Mouse (Mus musculus): ENCODE results near the gene Myog.
A peak's percentile ranks its signal among the peaks of the same experiment; 100 is the strongest.
"Not testable (repeated sequence)": the region's sequence is repeated elsewhere in the genome, so short reads cannot be mapped to it uniquely, and the experiment has no call there.

Gene Myog

DNA sequence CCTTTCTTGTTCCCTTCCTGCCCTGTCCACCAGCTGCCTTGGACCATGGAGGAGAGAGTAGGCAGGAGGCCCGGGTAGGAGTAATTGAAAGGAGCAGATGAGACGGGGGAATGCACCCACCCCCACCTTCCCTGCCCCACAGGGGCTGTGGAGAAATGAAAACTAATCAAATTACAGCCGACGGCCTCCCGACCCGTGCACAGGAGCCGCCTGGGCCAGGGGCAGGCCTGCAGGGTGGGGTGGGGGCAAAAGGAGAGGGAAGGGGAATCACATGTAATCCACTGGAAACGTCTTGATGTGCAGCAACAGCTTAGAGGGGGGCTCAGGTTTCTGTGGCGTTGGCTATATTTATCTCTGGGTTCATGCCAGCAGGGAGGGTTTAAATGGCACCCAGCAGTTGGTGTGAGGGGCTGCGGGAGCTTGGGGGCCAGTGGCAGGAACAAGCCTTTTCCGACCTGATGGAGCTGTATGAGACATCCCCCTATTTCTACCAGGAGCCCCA lies at the start of gene Myog:
Gene Myog (plus strand): TSS at position 392 of the 502 bp plus-strand sequence.
- no peak for DNase-seq

DNA sequence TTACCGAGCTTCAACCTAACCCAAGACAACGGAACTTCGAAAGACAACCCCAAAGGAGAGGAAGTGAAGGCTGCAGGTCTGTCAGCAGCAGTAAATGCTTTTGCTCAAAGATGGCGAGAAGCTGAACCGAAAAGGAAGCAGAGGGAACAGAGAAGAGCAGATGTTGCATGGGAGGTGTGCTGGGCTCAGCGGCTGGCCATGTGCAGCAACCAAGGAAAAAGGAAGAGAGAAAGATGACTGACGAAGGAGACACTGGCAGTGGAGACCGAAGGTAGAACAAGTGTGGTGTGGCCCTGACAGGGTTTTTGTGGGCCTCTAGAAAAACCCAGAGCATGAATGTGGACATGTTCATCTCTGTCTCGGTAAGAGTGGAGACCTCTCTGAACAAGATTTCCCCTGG lies 49.1 kb upstream of the Myog start:
- DNase-seq = no peak

- peak; percentile 7 for DNase-seq
These were observed 48.5 kb upstream of the Myog start for GRCm38 (mm10) chr1:134241298-134241697.

GRCm38 (mm10) chr1:134242286-134242685 lies 47.5 kb upstream of the Myog start:
- peak; percentile 2 for DNase-seq

DNA sequence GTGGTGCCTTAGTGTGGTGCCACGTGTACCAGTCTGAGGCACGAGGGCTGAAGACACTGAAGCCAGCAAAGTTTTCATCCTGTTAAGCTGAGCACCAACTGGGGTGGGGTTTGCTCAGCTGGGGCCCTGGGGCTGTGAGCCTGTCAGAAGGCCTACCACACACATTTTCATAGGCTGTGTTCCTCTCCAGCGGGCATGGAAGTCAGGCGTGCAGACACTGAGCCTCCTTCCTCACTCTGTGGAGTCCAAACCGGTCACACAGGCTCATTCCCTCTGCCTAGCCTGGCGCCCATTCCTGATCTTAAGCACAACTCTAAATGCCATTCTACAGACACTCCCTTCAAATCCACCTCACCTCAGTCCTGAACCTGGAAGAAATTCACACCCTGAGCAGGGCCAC lies 46.3 kb upstream of the Myog start:
- no peak for DNase-seq

DNA sequence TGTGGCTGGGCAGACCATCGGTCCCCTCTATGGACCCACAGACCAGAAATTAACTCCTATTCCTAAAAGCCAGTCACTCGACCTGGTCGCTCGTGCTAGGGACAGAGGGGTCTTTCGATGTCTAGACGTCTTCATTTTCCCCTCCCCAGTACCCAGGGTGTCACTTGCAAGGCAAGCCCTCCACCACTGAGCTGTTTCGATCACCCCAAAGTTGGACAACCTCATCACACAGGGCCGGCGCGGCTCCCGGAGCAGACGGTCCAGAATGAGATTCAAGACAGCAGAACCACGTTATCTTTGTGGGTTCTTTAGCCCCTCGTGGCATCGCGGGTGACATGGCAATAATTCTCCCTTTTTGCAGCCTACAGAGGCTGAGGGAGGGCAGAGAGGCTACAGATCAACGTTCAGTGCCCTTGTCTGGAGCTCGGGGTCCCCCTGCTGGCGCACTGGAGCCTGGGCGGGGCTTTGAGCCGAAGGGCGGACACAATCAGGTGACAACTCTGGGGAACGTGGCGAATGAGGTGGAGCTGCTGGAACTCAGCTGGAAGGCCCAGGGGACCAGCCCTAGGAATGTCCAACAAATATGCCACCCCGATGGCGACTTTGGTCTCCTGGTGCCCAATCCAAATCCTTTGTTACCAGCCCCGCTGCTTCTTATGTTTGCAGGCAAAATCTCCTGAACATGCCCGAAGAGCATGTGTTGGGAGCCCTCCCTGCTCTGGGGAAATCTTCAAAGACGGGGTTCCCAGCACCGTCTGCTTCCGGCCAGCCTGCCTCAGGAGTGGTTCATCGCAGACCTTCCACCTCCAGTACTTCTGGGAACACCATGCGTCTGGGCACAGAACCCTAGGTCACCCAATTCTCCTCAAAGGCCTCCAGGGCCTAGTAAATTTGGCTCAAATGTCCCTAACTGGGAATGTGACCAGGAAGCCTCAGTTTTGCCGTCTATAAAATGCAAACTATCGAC lies 45.6 kb upstream of the Myog start:
- DNase-seq = peak; percentile 91

GRCm38 (mm10) chr1:134245004-134245717 lies 44.6 kb upstream of the Myog start:
- DNase-seq = peak; percentile 54

GRCm38 (mm10) chr1:134246590-134246989 lies 43.2 kb upstream of the Myog start:
- peak; percentile 12 for DNase-seq

DNA sequence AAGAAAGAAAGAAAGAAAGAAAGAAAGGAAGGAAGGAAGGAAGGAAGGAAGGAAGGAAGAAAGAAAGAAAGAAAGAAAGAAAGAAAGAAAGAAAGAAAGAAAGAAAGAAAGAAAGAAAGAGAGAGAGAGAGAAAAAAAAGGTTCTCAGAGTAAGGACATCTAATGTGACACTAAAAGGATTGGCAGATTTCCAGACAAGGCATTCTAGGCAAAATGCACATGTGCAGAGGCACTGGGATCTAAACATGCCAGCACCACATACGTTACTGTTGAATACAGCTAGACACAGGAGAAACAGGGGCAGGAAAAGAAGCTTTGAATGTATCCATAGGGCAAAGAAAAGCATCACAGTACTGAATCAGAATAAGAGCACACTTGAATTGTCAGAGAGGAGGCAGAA lies 40.1 kb upstream of the Myog start:
- DNase-seq = not testable (repeated sequence)

DNA sequence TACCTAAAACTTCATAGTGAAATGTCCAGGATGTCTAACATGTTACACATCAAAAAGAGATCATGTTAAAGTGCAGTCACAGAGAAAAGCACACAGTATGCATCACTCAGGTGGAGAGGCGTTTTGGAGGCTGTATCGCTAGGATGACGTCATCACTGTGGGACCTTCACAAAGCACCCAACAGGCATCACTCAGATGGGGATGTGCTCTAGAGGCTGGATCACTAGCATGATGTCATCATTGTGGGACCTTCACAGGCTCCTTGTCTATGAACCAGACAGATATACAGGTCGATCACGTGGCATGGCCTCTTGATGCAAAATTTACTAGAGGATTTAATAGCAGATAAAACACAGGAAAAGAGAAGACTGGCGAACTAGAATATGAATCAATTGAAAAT lies 25.4 kb upstream of the Myog start:
- DNase-seq = no peak

DNA sequence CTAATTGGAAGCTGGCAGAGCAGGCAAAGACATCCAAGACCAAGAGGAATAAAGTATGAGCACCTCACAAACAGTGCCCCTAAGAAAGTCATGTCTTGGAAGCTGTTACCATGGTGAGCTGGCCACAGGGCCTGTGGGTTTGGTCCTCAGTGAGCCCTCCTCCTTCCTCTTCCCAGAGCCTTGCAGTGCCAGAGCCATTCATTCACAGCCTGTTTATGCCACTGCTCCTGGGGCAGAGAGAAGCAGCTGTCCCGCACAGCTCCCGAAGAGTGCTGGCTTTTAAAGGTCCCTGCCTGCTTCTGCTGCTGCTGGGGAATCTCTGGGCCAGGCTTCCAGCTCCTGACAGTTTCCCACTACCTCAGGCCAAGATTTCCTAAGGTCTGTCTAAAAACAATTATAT lies 24.0 kb upstream of the Myog start:
- DNase-seq = no peak

DNA sequence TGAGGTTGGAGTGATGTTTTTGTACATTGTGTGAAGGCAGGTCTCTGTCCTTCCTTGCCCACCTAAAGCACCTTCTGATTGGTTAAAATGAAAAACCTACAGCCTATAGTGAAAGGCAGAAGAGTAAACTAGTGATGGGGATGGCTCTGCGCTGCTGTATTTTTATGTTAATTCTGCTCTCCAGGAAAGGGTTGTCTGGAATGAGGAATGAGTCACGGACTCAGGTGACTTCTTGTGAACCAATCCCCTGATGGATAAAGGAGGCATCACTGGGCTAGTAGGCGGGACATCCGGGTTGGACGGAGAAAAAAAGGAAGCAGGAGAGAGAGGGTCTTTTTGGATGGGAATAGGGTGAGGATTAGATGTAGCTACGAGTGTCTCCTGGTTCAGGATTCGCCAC lies 19.8 kb upstream of the Myog start:
- DNase-seq = no peak

GRCm38 (mm10) chr1:134272754-134273250 lies 17.0 kb upstream of the Myog start:
- DNase-seq = no peak

- peak; percentile 84 for DNase-seq
These were observed 16.0 kb upstream of the Myog start for GRCm38 (mm10) chr1:134273493-134274395.

GRCm38 (mm10) chr1:134274483-134274920 lies 15.3 kb upstream of the Myog start:
- DNase-seq = peak; percentile 91

DNA sequence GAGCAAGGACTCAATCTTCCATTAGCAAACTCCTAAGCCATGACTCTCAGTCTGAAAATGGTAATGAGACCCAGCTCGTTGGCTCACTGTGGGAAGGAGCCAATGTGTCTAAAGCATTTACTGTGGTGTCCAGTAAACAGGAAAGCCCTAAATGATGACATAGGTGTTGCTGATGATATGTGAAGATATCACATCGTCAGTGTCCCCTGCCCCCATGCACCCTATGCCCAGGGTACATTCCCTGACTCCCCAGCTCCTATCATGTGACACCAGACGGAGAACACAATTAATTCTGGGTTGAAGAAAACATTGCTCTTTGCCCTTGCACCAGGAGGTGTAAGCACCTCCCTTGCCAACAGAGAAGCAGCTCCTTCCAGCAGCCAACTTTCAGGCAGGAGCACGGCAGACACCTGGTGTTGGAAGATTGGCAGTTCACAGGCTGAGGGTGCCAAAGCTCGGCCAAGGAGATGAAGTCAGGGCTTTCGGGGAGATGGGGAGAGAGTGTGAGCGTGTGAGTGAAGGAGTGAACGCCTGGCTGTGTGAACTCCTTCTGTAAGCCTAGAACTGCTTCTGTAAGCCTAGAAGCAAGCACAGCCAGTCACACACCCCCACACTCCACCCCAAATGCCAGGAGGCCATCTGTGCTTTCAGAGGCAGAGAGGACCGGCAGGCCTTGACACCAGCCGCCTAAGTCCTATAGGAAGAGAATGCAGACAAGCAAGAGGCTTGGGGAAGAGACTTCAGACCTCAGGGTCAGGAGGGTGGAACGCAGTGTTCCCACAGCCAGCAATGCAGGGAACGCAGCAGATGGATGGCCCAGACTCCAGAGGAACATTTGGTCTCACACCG lies 13.9 kb upstream of the Myog start:
- DNase-seq = peak; percentile 92

DNA sequence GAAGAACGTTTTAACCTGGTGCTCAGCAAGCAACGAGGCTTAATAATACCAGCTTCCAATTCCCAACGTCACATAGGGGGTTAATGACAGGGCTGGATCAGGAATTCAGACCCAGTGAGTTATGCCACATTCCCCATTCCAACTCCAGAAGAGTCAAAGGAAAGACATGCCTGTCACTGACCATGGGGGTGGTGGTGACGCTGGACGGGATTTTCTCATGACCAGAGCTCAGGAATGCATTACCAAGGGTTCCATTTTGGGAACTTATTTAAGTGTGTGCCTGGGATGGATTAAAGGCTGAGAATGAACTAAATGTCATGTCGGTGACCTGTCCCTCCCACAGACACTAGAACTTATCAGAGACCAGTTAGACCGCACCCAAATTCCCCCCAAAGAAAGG lies 13.0 kb upstream of the Myog start:
- peak; percentile 29 for DNase-seq

DNA sequence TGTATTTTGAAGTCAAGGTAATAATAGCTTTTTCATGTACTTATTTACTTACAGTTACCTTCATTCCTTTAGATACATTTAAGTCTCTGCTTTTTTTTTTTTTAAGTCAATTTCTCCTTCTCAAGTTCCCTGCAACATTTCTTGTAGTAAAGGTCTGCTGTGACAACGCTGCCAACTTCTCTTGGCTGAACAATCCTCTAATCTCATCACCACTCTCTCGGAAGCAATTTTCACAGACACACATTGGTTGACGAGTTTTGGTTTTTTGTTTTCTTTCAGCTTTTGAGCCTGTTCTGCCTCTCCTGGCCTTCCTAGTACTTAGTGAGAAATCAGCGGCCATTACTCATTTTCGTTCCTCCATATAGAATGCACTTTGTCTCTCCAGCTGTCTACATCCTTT lies 9.6 kb upstream of the Myog start:
- peak; percentile 28 for DNase-seq

GRCm38 (mm10) chr1:134281563-134281962 lies 8.2 kb upstream of the Myog start:
- no peak for DNase-seq

GRCm38 (mm10) chr1:134282342-134282741 lies 7.4 kb upstream of the Myog start:
- no peak for DNase-seq

- DNase-seq = no peak
These were observed 6.7 kb upstream of the Myog start for GRCm38 (mm10) chr1:134283108-134283507.

Measured in cerebellum, adult 11-12 months (tissue).